Mouse (Mus musculus) ES-Bruce4 (cell line): ENCODE measurements at regions not wholly inside any gene's neighbourhood (a gene's known extent, or its start where the extent isn't known, plus 50 kb on each side); places are given as distances from the start of the nearest gene placed in this dataset.

Source experiments
- CTCF ChIP-seq: IDR thresholded peaks from one replicate; pipeline ENCODE4 v1.8.1; 2011; ENCODE audit warnings: low read depth, low read length
- EP300 ChIP-seq: IDR thresholded peaks from 2 replicates; pipeline ENCODE4 v1.6.1; 2011; ENCODE audit warnings: low read depth, low read length; ENCODE audit not compliant: insufficient read depth

GRCm38 (mm10) chr4:75636627-75637026 lies 358.5 kb upstream of the Dmac1 start:
- TF ChIP-seq EP300 (no peak), CTCF (no peak)
